9 mouse cellular contexts compared by ENCODE assay signal in the genomic region with DNA sequence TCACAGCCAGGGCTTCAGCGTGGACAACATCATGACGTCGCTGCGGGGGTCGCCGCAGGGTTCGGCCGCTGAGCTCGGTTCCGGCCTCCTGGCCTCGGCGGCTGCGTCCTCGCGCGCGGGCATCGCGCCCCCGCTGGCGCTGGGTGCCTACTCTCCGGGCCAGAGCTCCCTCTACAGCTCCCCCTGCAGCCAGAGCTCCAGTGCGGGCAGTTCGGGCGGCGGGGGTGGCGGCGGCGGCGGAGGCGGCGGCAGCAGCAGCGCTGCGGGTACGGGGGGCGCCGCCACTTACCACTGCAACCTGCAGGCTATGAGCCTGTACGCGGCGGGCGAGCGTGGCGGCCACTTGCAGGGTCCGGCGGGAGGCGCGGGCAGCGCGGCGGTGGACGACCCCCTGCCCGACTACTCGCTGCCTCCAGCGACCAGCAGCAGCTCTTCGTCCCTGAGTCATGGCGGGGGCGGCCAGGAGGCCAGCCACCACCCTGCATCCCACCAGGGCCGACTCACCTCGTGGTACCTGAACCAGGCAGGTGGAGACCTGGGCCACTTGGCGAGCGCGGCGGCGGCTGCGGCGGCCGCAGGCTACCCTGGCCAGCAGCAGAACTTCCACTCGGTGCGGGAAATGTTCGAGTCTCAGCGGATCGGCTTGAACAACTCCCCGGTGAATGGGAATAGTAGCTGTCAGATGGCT. TPM values are rescaled to one million over a fixed set of nuclear protein-coding genes. Genes with fewer than 3 reads are reported as not detected.
DNase-seq lines count a peak whose midpoint lies in the region; ATAC-seq and TF ChIP-seq lines count a peak whose summit lies in the region.
"Had no signal": no experiment of that assay in that cellular context is flagged by ENCODE, and none has a peak within 500 bp of the region (broad histone marks: within the 10 kb centered on the region; RNA-seq: fewer than 3 reads in every experiment).

No protein-coding gene starts in this region.

- H3K36me3 ChIP-seq in forebrain, postnatal 0 days (ENCODE audit: insufficient read depth) = no peaks in the 10 kb centered on the region
- no peaks in the 10 kb centered on the region for H3K36me3 ChIP-seq in intestine, embryonic 15.5 days
- H3K36me3 ChIP-seq in lung, embryonic 15.5 days = no peaks in the 10 kb centered on the region

- H3K9me3 ChIP-seq in forebrain, postnatal 0 days (ENCODE audit: low read length) = no peaks in the 10 kb centered on the region
- no peaks in the 10 kb centered on the region for H3K9me3 ChIP-seq in intestine, embryonic 15.5 days
- H3K9me3 ChIP-seq in lung, embryonic 15.5 days = no peaks in the 10 kb centered on the region

- no peak for TF ChIP-seq CTCF in forebrain, postnatal 0 days (IDR thresholded peaks at IDR 0.05; ENCODE audit: low read depth)

- H3K4me2 ChIP-seq in forebrain, postnatal 0 days (ENCODE audit: low read depth) = peak overlapping the region; percentile 63
- peak overlapping the region; percentile 100 for H3K4me2 ChIP-seq in intestine, embryonic 15.5 days (replicated peaks)
- H3K4me2 ChIP-seq in lung, embryonic 15.5 days = peak overlapping the region; percentile 100

- H3K27ac ChIP-seq in forebrain, postnatal 0 days (ENCODE audit: low read depth, low read length) = peak overlapping the region; percentile 29; the same call in 1 of the 2 replicates
- H3K27ac ChIP-seq in intestine, embryonic 15.5 days = no peak overlapping the region
- H3K27ac ChIP-seq in lung, embryonic 15.5 days = no peak overlapping the region

- peak overlapping the region; percentile 34 for H3K4me3 ChIP-seq in forebrain, postnatal 0 days (ENCODE audit: low read depth, low read length)
- H3K4me3 ChIP-seq in intestine, embryonic 15.5 days (replicated peaks) = peak overlapping the region; percentile 62
- H3K4me3 ChIP-seq in lung, embryonic 15.5 days = peak overlapping the region; percentile 58

- H3K9ac ChIP-seq in forebrain, postnatal 0 days = no peak overlapping the region
- H3K9ac ChIP-seq in intestine, embryonic 15.5 days = no peak overlapping the region
- H3K9ac ChIP-seq in lung, embryonic 15.5 days = peak overlapping the region; percentile 51; the same call in 1 of the 2 replicates

- peak; percentile 52 for DNase-seq in embryo, embryonic 10 days (ENCODE audit: low spot score)
- no peak for DNase-seq in embryo, embryonic 9.5 days (ENCODE audit: extremely low spot score)
- DNase-seq in adipocyte (ENCODE audit: low spot score) = peak; percentile 72
- no peak for DNase-seq in forebrain, postnatal 0 days
- DNase-seq in retina, postnatal 1 day = peak; percentile 69
- DNase-seq in layer of hippocampus, adult 11-12 months (ENCODE audit: low spot score) = no peak

- 2% methylated on average over 61 of the region's 73 CpGs for WGBS in forebrain, postnatal 0 days
- under 1% methylated on average over 68 of the region's 73 CpGs for WGBS in intestine, embryonic 15.5 days
- WGBS in lung, embryonic 15.5 days = 1% methylated on average over 62 of the region's 73 CpGs

- peak; percentile 3; the same call in 1 of the 2 replicates for ATAC-seq in forebrain, postnatal 0 days
- 0 out of 2 replicates have a peak, but pooled peaks have one; percentile 8 for ATAC-seq in intestine, embryonic 15.5 days
- ATAC-seq in lung, embryonic 15.5 days (ENCODE audit: borderline replicate concordance, extremely low read depth, low FRiP score, low TSS enrichment) = no peak

- H3K4me1 ChIP-seq in forebrain, postnatal 0 days (ENCODE audit: insufficient read depth) = peaks cover 4% of the 10 kb centered on the region; the same call in 1 of the 2 replicates
- peaks cover 28% of the 10 kb centered on the region for H3K4me1 ChIP-seq in intestine, embryonic 15.5 days (replicated peaks)
- H3K4me1 ChIP-seq in lung, embryonic 15.5 days = peaks cover 39% of the 10 kb centered on the region

- peaks cover 72% of the 10 kb centered on the region for H3K27me3 ChIP-seq in forebrain, postnatal 0 days (ENCODE audit: insufficient read depth, low read length)
- H3K27me3 ChIP-seq in intestine, embryonic 15.5 days (replicated peaks) = peaks cover 83% of the 10 kb centered on the region
- H3K27me3 ChIP-seq in lung, embryonic 15.5 days = peaks cover 92% of the 10 kb centered on the region

RNA-seq across cellular contexts. Expression of gene Foxc1, which starts 1.8 kb away (rescaled TPM):
- total RNA-seq in forebrain, postnatal 0 days (2014; rRNA removed) = 9.4 and 15.6 TPM in 2 replicates
- 1.9 and 2.3 TPM in 2 replicates for polyA plus RNA-seq in forebrain, postnatal 0 days (2015; fragmentation: Nextera tagmentation; extraction: Ambion mirVana)
- polyA plus RNA-seq in intestine, embryonic 15.5 days (2015; fragmentation: Nextera tagmentation; extraction: Ambion mirVana) = 0.19 and 0.23 TPM in 2 replicates
- 0.47 and 0.53 TPM in 2 replicates for polyA plus RNA-seq in lung, embryonic 15.5 days (2015; fragmentation: Nextera tagmentation; extraction: Ambion mirVana)
- total RNA-seq: hematopoietic stem cell, adult 5-6 weeks had no signal

Comparison
In these comparisons a context has a peak if more than half of its experiments do, and no peak if none do; other contexts are left out.
1. DNase-seq: peak in embryo, embryonic 10 days (single experiment), adipocyte (single experiment) and retina, postnatal 1 day (single experiment); none in embryo, embryonic 9.5 days (single experiment), forebrain, postnatal 0 days (single experiment) and layer of hippocampus, adult 11-12 months (single experiment).
2. Peak in every context shown above with its lines, with median percentiles within 50 percentile points of each other: H3K4me2 ChIP-seq and H3K4me3 ChIP-seq.